Mouse (Mus musculus) layer of hippocampus, postnatal 25 days (tissue): ENCODE measurements around the gene Plxnb3. TPM values are rescaled to one million over a fixed set of nuclear protein-coding genes. Genes with fewer than 3 reads are reported as not detected.
"Not testable (repeated sequence)": the region's sequence is repeated elsewhere in the genome, so short reads cannot be mapped to it uniquely, and the experiment has no call there.

ENCODE experiments used
- DNase-seq, 2 experiments: peaks; one replicate each; pipeline ENCODE4 v3.0.0; 2022; ENCODE audit warnings: mixed read lengths in 2 of 2, low spot score in 1 of 2; ENCODE audit errors: extremely low spot score in 1 of 2
- total RNA-seq, 2 experiments: library from RNA; stranded (reverse); gene quantifications; 2 replicates each; pipeline ENCODE4 v1.2.3; 2021

Gene Plxnb3
- total RNA-seq, result 10 to 100 TPM; 15.8 to 18.2 TPM

DNA sequence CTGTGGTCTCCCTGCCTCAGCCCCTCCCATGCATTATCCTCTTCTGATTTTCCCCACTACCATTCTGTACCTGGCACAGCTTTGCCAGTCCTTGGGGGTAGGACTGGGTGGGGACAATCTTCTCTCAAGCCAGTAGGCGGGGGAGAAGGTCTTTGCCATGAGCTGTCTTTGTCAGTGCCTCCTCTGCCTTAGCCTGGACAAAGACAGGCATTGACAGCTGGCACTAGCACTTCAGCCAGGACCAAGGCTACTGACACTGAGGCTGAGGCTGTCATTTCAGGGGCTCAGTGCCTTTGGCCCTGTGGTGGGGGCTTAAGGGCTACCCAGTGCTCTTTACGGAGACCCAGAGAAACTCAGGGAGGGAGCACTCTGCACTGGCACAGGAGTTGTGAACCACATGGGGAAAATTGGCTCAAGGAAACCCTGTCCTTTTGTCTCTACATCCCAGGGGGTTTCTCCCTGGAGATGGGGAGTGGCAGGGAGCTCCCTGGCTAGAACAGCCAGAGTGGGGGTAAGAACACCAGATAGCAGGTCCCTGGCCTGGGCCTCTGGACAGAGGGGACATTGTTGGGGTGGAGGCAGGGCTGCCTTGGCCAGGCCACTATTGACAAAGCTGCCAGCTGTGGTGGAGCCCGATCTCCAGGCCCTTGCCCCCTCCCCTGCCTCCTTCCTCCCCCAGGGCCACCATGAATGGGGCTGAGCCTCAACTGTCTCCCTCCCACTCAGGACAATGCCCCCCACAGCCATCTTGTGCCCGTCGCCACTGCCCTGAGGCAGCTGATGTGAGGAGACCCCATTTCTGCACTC, at the start of gene Plxnb3:
TSS of gene Plxnb3 (plus strand) at position 757 of the 807 bp plus-strand sequence.
- DNase-seq, result no peak

DNA sequence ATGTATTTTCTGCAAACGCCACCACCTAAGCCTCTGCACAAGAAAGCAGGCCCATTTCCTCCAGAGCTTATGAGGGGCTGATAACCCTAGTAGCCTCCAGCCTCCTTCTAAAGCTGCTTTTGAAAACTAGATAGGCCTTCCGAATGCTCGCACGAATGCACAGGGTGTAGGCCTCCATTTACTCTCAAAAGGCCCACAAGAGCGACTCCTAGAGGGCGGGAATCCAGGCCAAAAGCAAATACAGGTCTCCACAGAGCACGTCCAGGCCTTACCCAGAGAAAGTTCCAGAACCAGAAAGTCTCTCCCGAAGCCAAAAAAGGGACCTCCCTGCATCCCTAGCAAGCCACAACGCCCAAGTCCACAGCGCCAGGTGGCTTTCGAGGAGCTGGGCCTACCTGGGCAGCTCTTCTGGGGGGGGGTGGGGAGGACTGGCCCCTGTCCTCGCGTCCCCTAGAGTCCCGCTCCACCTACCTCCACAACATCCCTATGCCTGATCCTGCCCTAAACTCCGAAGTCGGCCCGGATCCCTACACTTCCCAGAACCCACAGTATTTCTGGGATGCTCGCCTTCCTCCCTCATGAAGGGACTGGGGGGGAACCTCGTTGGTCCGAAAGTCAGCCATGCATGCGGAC, 41.3 kb upstream of the Plxnb3 start:
- DNase-seq, result no peak

DNA sequence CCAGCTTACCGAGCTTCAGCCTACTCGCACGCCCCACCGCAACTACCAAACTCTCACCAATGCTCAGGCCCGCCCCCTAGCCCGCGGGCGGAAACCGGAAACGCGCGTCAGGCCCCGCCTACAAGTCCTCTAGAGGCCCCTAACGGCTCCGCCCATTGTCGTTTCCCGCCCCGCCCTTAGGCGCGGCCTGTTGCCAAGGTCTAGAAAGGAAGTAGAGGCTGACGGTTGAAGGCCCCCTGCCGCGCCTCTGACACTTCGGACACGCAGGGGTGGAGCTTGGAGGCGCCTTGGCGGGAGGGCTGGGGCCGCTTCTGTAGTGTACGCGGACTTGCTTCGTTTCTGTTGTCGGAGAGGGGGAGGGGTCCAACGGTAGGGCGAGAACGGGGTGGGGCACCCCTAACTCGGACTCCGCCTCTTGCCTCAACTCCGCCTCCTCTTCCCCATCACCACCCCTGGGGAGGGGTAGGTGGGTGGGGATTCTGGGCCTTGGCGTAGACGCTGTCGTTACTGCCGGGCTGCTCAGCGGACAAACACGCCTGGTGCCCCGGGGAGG, 40.7 kb upstream of the Plxnb3 start, which contains the start of the genes Bcap31 and Abcd1:
TSS of gene Bcap31 (minus strand) at position 67 of the 553 bp plus-strand sequence.
TSS of gene Abcd1 (plus strand) at position 489 of the 553 bp plus-strand sequence.
- peak; percentile 65 to 76 for DNase-seq

DNA sequence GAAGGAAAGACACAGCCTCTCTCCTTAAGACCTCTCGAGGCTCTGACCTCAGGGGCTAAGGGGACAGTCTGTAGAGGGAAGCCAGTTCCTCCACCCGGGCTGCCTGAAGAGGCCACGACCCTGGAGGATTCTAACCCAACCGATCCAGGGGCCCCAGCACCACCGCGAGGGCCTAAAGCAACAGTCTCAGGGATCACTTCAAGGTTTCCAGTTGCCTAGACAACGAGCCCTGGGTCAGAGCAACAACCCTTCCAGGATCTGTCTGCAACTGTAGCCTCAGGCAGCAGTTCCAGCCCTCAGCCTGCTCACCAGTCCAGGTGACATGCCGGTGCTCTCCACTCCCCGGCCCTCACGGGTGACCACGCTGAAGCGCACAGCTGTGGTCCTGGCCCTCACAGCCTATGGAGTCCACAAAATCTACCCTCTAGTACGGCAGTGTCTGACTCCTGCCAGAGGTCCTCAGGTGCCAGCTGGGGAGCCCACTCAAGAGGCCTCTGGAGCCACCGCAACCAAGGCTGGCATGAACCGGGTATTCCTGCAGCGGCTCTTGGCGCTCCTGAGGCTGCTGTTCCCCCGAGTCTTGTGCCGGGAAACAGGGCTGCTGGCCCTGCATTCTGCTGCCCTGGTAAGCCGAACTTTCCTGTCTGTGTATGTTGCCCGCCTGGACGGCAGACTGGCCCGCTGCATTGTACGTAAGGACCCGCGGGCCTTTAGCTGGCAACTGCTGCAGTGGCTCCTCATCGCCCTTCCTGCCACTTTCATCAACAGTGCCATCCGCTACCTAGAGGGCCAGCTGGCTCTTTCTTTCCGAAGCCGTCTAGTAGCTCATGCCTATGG, 40.0 kb upstream of the Plxnb3 start:
- no peak for DNase-seq

DNA sequence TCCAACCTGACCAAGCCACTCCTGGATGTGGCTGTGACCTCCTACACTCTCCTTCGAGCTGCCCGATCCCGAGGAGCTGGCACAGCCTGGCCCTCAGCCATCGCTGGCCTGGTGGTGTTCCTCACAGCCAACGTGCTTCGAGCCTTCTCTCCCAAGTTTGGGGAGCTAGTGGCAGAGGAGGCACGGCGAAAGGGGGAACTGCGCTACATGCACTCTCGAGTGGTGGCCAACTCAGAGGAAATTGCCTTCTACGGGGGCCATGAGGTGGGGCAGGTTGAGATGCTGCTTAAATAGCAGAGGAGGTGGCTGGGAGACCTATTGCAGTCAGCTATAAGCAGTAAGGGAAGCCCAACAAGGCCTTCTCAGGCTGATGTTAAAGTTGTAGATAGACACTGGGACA, 39.2 kb upstream of the Plxnb3 start:
- peak in 1 of 2 experiments; percentile 4 for DNase-seq

DNA sequence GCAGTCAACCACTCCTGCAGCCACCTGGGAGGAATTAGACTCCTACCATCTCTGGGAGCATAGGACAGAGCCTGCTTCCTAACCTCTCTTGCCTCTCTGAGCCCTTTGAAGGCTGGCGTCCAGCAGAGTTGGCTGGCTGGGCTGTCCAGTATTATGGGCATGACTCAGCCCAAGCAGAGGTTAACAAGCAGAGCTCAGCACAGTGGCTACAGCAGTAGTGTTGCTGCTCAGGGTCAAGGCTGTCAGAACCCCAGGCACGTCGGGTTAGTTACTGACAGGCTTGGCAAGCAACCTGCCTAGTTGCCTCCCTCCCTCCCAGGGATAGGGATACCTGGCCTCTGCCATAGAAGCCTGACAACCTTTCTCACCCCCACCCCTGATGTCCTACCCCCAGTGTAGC, 38.6 kb upstream of the Plxnb3 start:
- no peak for DNase-seq

DNA sequence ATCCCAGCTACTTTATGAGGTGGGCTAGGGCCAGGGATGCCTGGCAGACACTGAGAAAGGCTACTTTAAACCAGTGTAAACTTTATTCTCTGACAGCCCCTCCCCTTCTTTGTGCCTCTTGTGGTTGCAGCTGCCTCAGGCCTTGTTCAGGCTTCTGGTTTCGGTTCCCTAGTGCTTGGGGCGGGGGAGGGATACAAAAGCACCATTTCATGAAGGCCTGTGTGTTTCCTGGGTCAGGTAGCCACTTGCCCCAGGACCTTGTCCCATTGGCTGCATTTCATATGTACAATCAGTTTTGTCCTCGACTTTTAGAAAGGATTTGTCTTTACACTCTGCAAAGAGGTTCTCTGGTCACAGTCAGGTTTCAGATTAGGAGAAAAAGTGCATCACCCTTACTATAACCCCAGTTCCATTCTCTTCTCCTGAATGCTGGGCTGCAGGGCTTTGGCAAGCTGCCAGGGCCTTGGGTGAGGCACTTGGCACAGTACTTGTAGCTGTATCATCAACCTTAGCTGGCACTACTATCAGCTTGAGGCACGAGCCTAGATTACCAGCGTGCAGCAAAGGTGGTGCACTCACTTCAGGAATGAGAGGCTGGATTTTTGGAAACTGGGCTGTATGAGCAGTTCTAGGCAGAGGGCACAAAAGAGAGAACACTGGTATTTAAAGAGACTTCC, 38.1 kb upstream of the Plxnb3 start:
- peak in 1 of 2 experiments; percentile 10 for DNase-seq

DNA sequence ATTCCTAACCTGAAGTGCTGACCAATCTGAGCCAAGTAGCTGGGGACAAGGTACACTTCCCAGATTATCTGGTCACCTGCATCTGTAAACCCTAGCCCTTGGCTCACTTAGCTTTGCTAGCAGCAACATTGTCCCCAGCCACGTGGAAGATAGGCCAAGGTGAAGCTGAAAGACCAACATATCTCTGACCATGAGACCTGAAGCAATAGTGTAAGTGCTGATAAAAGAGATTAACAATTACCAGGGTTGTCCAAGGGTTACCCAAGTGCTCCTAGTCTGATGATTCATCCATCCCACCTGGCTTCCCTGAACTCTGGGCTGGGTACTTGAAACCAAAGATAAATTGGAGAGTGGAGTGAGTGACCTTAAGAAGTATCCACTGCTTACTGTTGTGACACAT, 26.0 kb upstream of the Plxnb3 start:
- DNase-seq, result no peak

DNA sequence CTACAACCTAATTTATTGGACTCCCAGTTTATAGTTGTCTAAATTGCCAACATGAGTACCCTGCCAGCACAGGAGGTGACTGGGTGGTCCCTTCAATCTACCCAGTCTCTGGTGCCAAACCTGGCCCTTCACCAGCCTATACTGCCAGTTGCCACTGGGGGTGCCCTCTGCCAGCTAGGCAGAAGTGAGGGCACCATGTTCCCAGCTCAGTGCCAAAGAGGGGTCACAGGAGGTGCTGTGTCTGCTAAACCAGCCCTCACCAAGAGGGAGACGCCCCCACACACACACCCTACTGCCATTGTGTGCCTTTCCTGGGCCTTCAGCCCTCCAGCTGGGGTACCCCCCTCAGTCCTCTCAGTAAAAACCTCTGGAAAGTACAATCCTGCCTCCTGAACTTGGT, 18.7 kb upstream of the Plxnb3 start:
- DNase-seq, result no peak

DNA sequence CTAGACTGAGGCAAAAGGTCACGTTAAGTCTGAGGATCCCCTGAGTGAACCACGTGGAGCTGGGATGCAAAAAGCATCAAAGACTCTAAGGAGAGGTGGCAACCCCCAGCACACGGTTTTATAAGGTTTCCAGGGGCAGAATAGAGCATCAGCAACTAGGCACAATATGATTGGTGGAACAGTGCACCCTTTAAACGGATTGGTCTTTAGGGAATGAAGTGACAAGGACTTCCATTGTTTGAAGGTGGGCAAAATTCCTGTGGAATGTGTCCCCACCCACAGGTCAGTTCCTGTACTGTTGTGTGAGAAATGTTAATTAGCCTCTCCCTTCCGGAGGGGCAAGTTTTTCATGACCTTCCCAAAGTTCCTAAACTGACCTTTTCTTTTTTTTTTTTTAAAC, 17.7 kb upstream of the Plxnb3 start:
- no peak for DNase-seq

DNA sequence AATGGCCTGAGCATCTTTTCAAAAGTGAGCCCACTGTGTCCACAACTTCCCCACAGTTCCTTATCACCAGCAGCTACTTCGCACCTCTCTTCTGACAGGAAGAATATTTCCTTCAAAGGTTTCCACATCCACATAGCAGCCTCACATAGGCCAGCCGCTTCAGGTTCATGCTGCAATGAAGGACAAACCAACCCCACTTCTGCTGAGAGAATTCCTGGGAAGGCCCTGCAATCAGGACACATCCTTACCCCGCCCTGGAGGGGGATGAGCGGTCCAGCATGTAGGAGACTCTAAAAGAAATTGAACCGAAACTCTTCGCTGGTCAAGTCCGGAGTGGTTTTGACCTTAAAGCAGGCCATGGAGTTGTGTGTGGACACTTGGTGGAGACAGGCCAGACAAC, 17.0 kb upstream of the Plxnb3 start:
- not testable (repeated sequence) for DNase-seq

DNA sequence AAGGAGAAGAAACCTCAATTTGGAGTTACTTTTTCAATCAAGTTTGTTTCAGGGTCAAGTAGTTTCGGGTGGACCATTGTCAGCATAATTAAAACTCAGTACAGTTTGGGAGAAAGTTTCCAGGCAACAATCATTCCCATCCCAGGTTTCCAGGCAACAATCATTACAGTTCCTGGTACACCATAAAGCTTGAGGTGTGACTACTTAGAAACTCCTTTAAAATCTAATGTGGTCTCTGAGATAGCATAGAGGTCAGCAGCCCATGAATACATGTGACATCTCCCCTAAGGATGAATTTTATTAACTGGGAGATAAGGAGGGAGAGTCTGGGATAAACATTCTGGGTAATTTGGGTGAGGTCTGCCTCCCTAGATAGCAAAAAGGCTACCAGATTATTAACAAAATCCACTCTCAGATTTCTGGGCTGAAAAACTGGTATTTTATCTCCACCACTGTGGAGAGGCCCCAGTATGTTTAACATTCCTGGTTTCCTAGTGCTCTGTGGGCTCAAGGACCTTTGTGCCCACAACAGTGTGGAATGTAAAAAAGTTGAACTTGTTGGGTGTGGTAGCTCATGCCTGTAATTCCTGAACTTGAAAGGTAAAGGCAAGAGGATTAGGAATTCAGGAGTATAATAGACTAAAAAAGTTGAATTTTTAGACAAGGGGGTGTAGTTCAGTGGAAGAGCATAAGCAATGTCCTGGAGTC, 12.0 kb upstream of the Plxnb3 start:
- DNase-seq, result no peak

DNA sequence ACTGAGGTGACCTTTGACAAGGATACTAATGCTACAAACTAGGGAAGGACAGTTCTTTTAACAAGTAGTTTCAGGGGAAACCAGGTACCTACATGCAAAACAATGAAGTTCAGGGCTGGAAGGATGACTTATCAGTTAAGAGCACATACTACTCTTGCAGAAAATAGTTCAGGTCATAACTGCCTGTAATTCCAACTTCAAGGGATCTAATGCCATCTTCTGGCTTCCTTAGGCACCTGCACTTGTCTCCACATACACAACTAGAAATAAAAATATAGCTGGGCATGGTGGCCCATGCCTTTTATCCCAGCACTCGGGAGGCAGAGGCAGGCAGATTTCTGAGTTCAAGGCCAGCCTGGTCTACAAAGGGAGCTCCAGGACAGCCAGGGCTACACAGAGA, 7.9 kb upstream of the Plxnb3 start:
- no peak for DNase-seq

DNA sequence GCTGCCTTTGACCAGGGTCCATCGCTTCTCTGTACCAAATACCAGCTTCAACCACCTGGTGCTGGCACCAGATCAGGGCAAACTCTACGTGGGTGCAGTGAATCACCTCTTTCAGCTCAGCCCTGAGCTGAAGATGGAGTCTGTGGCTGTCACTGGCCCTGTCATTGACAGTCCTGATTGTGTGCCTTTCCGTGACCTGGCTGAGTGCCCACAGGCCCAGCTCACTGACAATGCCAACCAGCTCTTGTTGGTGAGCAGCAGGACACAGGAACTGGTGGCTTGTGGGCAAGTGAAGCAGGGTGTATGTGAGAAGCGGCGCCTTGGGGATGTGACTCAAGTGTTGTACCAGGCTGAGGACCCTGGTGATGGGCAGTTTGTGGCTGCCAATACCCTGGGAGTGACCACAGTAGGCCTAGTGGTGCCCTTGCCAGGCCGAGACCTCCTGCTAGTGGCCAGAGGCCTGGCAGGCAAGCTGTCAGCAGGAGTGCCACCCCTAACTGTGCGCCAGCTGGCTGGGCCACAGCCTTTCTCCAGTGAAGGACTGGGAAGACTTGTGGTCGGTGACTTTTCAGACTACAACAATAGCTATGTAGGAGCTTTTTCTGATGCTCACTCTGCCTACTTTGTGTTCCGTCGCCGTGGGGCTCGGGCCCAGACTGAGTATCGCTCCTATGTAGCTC, 1.9 kb downstream of the Plxnb3 start:
- no peak for DNase-seq

DNA sequence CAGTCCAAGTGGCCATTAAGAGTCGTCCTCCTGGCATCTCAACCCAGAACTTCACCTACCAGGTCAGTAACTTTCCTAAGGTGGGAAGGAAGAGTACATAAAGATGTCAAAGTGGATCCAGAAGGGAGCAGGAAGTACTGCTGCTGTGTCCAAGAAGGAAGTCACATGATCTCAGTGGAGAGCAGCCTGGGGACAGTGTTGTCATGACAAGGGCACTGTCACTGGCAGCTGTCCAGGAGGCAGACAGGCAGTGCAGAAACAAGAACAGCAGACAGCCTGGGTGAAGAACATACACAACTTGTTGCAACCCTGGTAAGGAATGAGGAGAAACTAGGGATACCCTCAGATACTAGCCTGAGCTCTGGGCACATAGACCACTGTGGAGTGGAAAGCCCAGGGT, 8.4 kb downstream of the Plxnb3 start:
- DNase-seq, result no peak

DNA sequence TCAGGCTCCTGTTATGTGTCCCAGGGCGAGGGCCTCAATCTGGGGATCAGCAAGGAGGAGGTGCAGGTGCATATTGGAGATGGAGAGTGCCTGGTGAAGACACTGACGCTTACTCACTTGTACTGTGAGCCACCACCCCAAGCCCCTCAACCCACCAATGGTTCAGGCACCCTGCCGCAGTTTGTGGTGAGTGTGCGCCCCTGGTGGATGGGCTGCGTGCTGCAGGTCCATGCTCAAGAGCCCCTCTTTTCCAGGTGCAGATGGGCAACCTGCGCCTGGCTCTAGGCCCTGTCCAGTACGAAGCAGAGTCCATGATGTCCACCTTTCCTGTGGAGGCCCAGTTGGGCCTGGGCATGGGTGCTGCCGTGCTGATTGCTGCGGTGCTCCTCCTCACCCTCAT, 10.4 kb downstream of the Plxnb3 start:
- DNase-seq, result no peak

DNA sequence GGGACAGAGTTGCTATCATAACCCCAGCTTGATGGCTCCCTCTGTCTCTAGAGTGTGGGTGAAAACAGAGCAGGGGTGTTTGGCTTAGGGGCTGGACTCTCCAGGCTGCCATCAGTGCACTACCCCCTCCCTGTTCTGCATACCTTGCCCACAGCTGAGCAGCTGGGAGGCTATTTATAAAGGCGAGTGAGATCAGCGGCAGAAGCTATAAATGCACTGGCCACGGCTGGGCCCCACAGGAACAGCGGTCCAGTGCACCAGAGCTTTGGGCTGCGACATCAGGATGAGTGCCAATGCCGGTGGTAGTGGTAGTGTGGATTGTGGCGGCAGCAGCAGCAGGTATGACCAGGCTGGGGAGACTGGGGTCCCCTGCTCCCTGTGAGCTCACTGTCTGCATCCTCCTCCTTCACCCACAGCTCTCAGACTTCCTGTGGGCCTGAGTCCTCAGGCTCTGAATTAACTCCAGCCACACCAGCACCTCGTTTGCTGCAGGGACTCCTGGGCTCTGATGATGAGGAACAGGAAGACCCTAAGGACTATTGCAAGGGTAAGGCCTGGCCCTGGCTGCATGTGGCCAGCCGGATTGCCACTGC, 17.4 kb downstream of the Plxnb3 start, which contains the start of gene Srpk3:
TSS of gene Srpk3 (plus strand) at position 238 of the 593 bp plus-strand sequence.
- no peak for DNase-seq

DNA sequence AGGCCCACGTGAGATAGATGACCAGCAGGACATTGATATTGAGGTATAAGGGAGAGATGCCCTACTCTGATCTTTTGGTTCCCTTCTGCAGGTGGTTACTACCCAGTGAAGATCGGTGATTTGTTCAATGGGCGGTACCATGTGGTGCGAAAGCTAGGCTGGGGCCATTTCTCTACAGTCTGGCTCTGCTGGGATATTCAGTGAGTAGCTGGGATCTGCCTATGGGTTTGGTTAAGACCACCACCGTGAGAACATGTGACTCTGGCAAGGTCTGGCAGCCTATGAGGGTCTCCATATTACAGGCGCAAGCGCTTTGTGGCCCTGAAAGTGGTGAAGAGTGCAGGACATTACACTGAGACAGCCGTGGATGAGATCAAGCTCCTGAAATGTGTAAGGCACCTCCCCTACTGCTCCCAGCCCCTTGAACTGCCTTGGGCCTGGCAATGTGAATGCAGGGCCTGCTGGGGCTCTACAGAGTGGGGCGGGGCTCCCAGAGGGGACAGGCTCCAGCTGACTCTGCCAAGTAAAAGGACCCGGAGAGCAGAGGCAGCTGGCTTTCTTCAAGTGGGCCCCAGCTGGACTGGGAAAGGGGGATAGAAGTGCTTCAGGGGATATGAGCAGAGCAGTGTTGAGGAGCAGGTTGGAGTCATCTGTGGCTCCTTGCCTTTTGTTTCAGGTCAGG, 18.1 kb downstream of the Plxnb3 start:
- no peak for DNase-seq
